ENCODE assay signal across 22 mouse cellular contexts in the genomic region with DNA sequence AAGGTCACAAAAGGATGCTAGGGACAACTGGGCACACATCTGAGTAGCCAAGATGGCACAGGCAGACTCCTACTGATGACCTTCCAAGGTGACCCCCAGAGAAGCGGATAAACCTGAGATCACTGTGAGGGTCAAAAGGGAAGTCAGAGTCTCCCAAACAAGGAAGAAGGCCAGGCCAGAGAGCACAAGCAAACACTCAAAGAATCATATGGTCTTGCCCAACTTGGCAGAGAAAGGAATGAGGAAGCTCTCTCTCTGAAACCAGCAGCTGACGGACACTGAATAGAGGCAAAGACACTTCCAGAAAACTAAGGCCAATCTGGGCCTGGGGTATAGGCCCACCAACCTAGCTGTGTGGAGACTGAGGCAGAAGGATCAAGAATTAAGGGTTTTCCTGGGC.
A peak's percentile ranks its signal among the peaks of the same experiment; 100 is the strongest.
DNase-seq lines count a peak whose midpoint lies in the region; ATAC-seq and TF ChIP-seq lines count a peak whose summit lies in the region.
"Had no signal": no experiment of that assay in that cellular context is flagged by ENCODE, and none has a peak within 500 bp of the region (broad histone marks: within the 10 kb centered on the region; RNA-seq: fewer than 3 reads in every experiment).

No protein-coding gene starts in this region.

- intact Hi-C loops in heart, postnatal 10 days (cut with DNase I), result no loop called here
- intact Hi-C loops in left cerebral cortex, postnatal 4 days (cut with DNase I), result no loop called here

- no peaks in the 10 kb centered on the region for H3K9me3 ChIP-seq in liver, postnatal 0 days (ENCODE audit: low read length)
- no peaks in the 10 kb centered on the region for H3K9me3 ChIP-seq in liver, embryonic 12.5 days (replicated peaks)
- H3K9me3 ChIP-seq in limb, embryonic 10.5 days (replicated peaks), result no peaks in the 10 kb centered on the region
- H3K9me3 ChIP-seq: forebrain, embryonic 10.5 days; hindbrain, embryonic 15.5 days; neural tube, embryonic 13.5 days; stomach, embryonic 15.5 days had no signal

- H3K9ac ChIP-seq in liver, postnatal 0 days (replicated peaks), result no peak overlapping the region
- no peak overlapping the region for H3K9ac ChIP-seq in liver, embryonic 12.5 days
- H3K9ac ChIP-seq: forebrain, postnatal 0 days; hindbrain, embryonic 15.5 days; neural tube, embryonic 13.5 days; stomach, embryonic 15.5 days had no signal

- H3K4me1 ChIP-seq in liver, postnatal 0 days (ENCODE audit: insufficient read depth), result peaks cover 14% of the 10 kb centered on the region
- peaks cover 23% of the 10 kb centered on the region for H3K4me1 ChIP-seq in liver, embryonic 12.5 days
- H3K4me1 ChIP-seq in lung, adult 2 months (ENCODE audit: control insufficient read depth, insufficient read depth, low read length), result 0 out of 2 replicates have a peak, but pooled peaks cover 2% of the 10 kb centered on the region
- H3K4me1 ChIP-seq in limb, embryonic 10.5 days, result peaks cover 42% of the 10 kb centered on the region
- H3K4me1 ChIP-seq: stomach, embryonic 15.5 days had no signal

- no peak overlapping the region for H3K4me3 ChIP-seq in liver, postnatal 0 days (ENCODE audit: low read depth, low read length)
- H3K4me3 ChIP-seq in liver, embryonic 12.5 days, result no peak overlapping the region
- no peak overlapping the region for H3K4me3 ChIP-seq in lung, adult 2 months (replicated peaks; ENCODE audit: extremely low read depth, low read depth, low read length)
- H3K4me3 ChIP-seq in limb, embryonic 10.5 days, result no peak overlapping the region
- H3K4me3 ChIP-seq: forebrain, embryonic 10.5 days; hindbrain, embryonic 15.5 days; neural tube, embryonic 13.5 days; stomach, embryonic 15.5 days had no signal

- H3K36me3 ChIP-seq in liver, postnatal 0 days (replicated peaks; ENCODE audit: insufficient read depth, low read length), result peaks cover 16% of the 10 kb centered on the region
- peaks cover 37% of the 10 kb centered on the region for H3K36me3 ChIP-seq in liver, embryonic 12.5 days
- H3K36me3 ChIP-seq in limb, embryonic 10.5 days, result peaks cover 26% of the 10 kb centered on the region
- H3K36me3 ChIP-seq: hindbrain, embryonic 15.5 days; neural tube, embryonic 13.5 days; stomach, embryonic 15.5 days had no signal

- H3K27ac ChIP-seq in liver, postnatal 0 days (ENCODE audit: low read depth), result no peak overlapping the region
- H3K27ac ChIP-seq in liver, embryonic 12.5 days, result no peak overlapping the region
- H3K27ac ChIP-seq in limb, embryonic 10.5 days, result no peak overlapping the region
- H3K27ac ChIP-seq: forebrain, embryonic 10.5 days; hindbrain, embryonic 15.5 days; neural tube, embryonic 13.5 days; stomach, embryonic 15.5 days had no signal

- no peaks in the 10 kb centered on the region for H3K27me3 ChIP-seq in liver, postnatal 0 days (ENCODE audit: insufficient read depth, low read length)
- no peaks in the 10 kb centered on the region for H3K27me3 ChIP-seq in liver, embryonic 12.5 days (replicated peaks)
- no peaks in the 10 kb centered on the region for H3K27me3 ChIP-seq in limb, embryonic 10.5 days (ENCODE audit: low read depth, poor library complexity, severe bottlenecking)
- H3K27me3 ChIP-seq: CH12.LX; hindbrain, embryonic 15.5 days; neural tube, embryonic 13.5 days; stomach, embryonic 15.5 days had no signal

- no peak overlapping the region for H3K4me2 ChIP-seq in liver, postnatal 0 days (ENCODE audit: low read depth, low read length)
- no peak overlapping the region for H3K4me2 ChIP-seq in liver, embryonic 12.5 days
- H3K4me2 ChIP-seq: heart, embryonic 11.5 days; hindbrain, embryonic 15.5 days; liver, embryonic 11.5 days; midbrain, embryonic 11.5 days; neural tube, embryonic 13.5 days; stomach, embryonic 15.5 days had no signal

- no peak for TF ChIP-seq CTCF in liver, postnatal 0 days (IDR thresholded peaks at IDR 0.05; ENCODE audit: low read depth)
- no peak for TF ChIP-seq CTCF in lung, adult 2 months (IDR thresholded peaks at IDR 0.05; ENCODE audit: insufficient read depth, low read length)

- 0 out of 2 replicates have a peak, but pooled peaks have one; percentile 9 for ATAC-seq in liver, postnatal 0 days
- no peak for ATAC-seq in liver, embryonic 12.5 days
- peak; percentile 96 for ATAC-seq in megakaryocyte, adult 5-6 weeks (ENCODE audit: poor library complexity, severe bottlenecking)
- ATAC-seq: forebrain, postnatal 0 days; intestine, embryonic 16.5 days had no signal

- no peak for TF ChIP-seq EP300 in liver, postnatal 0 days (IDR thresholded peaks at IDR 0.05; ENCODE audit: low read depth)

- WGBS in liver, postnatal 0 days (ENCODE audit: insufficient replicate concordance), result 73% methylated on average over 2 of the region's 2 CpGs
- WGBS in liver, embryonic 12.5 days (ENCODE audit: insufficient replicate concordance), result 77% methylated on average over 2 of the region's 2 CpGs
- WGBS in lung, adult 2 months, result 54% methylated on average over 2 of the region's 2 CpGs
- 93% methylated on average over 2 of the region's 2 CpGs for WGBS in limb, embryonic 10.5 days

- no peak for TF ChIP-seq POLR2A in lung, adult 2 months (IDR thresholded peaks at IDR 0.05; ENCODE audit: borderline replicate concordance, extremely low read depth, low read depth, low read length)

- DNase-seq in liver, postnatal 0 days, result no peak
- DNase-seq in lung, adult 2 months, result peak; percentile 17
- DNase-seq in heart, postnatal 10 days, result no peak
- no peak for DNase-seq in left cerebral cortex, postnatal 4 days
- DNase-seq in kidney, adult 8-10 months, result no peak
- no peak for DNase-seq in limb, embryonic 10.5 days (ENCODE audit: low spot score)
- DNase-seq: cerebellum, postnatal 10 days; forebrain, postnatal 0 days; layer of hippocampus, postnatal 36 days; right cerebral cortex, postnatal 14 days; thymus, adult 2 months had no signal
